Mouse (Mus musculus): ENCODE data around the gene Tox3.

Tox3 gene

DNA sequence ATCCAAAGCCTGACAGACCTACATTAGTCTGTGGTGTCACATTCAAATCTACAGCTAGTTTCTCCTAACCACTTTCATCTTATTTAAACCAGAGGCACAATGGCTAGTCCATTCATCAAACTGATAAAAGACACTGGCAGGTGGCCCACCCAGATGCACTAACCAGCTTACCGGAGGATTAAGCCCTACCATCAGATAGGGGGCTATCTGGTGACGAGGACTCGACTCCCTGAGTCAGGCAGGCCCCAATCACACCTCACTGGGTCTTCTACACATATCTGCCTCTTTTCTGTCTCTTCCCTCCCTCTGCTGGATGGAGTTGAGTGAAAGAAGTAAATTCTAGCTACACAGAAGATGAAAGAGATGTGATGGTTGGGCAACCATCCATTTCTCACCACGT lies 24.3 kb downstream of the Tox3 start:
- no peak for DNase-seq

DNA sequence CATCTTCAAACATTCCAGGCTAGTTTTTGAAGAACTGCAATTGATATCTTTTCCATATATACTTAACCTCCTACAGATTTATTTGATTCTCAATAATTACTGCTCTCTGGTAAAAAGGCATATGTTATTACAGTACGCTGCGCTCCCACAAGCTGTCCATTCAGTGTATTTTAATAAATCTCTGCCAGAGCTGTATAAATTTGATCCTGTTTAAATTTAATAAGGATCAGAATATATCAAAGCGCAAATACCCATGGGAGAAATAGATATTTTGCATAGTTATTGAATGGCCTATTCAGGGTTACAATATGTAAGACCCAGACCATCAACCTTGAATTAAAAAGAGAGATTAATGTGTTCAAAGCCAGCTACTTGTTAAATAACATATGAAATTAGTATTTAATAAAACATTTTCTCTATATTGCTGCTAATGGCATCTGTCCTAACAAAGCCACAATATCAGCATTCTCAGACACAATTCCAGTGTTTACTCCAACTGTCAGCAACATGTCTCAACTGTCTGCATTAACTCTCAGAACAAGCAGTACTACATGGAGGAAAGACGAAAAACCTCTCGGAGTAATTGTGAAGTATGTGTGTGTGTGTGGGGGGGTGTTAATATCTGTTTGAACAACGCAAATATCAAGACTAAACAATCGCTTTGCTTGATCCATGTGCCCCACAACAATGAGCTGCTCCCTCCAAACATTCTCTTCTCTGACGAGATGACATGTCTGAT lies 25.3 kb downstream of the Tox3 start:
- no peak for DNase-seq

DNA sequence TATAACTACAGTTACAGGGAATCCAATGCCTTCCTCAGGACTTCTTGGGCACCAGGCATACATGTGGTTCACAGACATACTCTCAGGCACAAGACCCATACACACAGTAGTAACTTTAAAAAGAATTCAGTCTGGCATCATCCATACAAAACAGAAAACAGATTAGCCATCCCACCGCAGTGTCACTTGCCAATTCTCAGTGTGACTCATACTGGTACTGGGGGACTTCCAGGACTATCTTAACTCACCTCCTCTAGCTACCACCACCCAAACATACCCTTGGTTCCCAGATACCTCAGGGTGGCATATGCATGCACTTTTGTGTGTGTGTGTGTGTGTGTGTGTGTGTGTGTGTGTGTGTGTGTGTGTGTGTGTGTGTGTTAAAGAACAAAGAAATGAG lies 26.9 kb downstream of the Tox3 start:
- DNase-seq = no peak

DNA sequence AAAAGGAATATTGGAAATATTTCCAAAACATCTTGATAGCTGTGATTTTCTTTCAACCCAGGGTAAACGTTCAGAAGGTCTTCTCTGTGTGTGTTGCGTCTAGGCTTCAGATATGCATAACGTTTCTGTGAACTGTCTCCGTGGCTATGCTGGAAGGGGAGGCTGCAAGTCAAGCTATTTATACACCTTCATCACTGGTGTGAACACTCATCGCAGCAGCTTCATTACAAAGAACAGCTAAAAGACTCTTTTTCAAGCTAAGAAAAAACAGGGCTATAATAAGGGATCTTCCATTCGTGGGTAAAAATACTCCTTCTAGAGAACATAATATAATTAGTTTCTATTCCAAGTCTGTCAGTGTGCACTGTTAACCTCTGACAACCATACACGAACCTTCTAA lies 33.8 kb downstream of the Tox3 start:
- DNase-seq = no peak

DNA sequence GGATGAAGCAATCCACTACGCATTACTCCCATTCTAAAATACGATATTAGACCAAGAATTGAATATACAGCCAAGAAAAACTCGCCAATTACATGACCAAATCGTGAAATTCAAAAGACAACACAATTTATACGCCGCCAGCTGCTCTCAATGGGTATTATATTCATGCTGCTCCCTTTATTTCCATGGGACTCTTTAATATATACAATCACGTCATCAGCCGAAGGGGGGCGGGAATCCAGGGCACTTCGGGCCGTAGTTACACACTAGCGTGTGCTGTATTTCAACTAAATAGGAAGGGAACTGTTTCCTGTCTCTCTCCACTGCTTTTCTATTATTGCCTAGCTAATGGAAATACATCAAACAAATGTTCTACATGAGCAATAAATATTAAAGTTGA lies 45.2 kb downstream of the Tox3 start:
- DNase-seq = no peak

DNA sequence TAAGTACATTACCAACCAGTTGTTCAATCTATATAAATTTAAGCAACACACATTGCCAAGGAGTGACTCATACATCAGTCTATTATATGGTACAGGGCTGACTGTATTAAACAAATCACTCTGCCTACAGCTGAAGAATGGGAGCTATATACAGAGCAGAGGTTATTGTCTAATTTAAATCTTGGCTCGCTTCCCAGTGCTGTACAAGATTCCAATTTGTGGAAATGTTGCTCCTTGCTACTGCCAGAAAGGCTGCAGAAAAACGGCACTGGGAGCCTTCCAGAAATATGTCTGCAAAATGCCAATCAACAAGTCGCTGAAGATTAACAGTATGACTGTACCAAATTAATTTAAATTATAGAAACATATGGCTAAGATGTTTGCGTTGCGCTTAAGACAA lies 45.9 kb downstream of the Tox3 start:
- peak; percentile 33 to 45 for DNase-seq

DNA sequence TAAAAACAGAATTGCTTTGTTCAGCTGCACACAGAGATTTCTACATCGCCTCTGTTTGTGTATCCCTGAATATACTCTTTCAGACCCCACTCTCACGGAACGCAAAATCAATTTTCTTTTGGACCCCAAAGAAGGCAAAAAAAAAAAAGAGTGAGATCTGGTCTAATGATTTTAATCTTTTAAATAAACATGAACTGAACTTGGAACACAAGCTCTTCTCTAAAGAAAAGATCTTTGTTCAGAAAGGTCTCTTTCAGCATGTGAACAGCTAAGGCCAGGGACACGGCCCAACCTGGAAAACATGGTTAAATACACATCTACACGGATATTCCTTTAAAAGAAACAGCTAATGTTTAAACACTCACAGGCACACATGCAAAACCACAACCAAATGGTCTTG lies 46.6 kb downstream of the Tox3 start:
- DNase-seq = no peak

DNA sequence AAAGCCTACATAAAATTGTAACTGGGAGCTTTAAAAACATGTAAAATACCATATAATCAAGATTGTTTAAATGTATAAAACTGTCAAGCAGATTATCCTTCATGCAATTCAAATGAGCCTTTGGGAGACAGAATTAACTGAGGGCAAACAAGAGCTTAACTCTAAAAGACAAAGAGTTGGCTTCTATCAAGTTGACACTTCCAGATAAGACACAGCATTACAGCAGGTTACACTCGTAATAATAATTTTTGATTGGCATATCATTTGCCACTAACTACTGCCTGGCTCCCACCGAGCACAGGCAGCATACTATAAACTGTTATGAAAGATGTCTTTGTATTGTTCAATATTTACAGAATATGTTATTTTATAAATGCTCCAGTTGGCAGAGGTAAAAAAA lies 47.2 kb downstream of the Tox3 start:
- no peak for DNase-seq

DNA sequence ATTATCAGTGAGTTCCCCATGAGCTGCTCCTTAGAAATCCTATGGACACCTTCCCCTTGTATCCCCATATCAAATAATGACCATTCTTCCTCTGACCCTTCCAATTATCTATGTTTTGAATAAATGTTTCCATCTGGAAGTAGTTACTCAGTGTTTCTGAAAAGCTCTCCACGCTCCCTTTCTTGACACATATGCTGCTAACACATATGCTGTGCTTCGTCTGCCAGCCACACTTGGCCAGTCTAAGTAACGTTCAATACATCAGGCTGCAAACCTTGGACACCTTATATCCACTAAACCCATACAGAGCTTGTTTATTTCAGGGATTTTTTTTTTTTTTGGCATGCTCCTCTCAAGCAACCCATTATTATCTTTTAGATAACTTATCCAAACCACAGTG lies 54.1 kb downstream of the Tox3 start:
- DNase-seq = no peak

DNA sequence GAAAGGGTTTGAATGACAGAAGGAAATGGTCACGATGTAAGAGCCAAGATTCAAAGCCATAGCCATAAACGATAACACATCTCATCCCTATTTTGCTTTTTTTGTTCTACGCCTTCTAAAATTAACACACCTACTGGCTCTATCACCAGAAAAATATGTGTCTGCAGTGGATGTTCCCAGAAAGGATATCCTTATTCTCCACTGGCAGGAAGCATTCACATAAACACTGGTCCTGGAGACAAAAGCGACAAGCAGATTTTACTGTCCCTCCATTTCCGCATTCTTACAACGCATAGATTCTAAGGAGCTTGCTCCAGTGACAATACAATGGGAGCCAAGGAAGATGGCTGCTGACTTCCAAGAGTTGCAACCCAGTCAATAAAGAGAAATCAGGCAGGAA lies 57.3 kb downstream of the Tox3 start:
- no peak for DNase-seq

DNA sequence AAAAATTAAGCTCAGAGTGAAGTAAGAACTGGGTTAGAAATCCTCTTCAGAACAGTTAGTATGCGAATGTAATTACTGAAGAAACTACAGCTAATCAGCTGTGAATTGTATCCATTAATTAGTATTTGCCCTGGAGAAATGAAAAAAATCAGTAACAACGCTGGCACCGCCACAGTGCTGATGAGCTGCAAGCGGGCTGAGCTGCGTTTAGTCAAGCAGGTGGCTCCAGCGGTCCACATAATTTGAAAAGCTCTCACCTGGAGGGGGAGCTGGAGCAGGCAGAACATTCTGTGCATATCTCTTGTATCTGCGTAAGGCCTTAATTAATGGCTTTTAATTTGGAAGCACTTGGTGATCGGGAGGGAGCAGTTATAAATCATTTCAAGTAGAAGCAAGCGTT lies 71.4 kb downstream of the Tox3 start:
- DNase-seq = peak; percentile 25 to 26

DNA sequence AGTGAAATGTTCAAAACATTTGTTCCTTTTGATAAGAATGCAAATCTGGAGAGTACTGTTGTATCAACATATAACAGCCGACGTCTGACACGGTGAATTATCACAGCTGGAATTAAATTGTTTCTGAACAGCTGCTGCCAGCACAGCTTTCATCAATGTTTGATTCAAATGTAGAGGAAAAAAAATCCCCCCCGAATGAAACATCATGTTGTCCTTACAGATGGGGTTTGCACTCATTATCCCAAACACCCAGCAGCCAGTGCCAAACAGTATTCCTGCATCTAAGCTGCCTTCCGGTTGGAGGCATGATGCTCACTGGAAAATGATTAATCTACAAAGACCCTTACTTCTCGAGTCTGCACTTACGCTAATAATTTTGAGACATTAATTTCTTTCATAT lies 75.0 kb downstream of the Tox3 start:
- DNase-seq = no peak

DNA sequence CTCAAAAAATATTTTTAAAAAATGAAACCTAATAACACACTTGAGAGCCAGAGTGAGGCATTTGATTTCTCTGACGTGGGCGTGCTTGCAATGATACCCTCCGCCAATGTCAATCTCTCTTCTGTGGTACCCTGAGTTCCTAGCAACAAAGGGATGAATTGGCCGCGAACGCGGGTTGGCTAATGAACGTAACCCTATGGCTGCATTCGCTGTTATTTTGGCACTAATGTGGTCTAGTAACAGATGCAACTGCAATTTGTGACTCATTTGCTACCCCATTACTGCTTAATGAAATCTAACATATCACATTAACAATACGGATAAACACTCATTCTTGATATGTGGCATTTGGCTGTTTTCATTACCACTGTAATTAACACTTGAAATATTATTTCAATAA lies 76.2 kb downstream of the Tox3 start:
- peak in 1 of 2 experiments; percentile 26 for DNase-seq

DNA sequence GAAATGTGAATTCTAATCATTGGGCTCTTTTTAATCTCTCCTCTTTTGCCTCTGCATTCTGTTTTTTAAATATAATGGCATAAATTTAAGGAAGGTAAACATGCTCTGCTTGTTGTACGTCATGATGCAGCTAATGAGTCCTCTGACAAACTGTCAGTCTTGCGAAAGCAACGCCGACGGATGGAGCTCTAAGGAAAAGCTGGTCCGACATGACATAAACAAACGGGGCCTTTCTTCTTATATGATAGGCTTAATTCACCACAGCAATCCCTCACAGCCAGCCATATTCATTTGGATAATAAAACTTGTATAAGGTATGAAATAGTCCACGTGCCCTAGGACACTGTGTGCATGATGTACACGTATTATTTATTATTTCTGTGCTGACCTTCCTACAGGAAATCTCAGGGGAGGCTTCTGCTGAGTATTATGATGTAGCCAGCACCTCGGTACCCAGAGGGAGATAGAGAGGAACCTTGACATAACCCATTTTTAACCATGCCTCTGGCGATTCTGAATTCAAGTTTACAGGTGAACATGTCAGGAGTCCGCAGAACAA lies 80.4 kb downstream of the Tox3 start:
- DNase-seq = no peak

DNA sequence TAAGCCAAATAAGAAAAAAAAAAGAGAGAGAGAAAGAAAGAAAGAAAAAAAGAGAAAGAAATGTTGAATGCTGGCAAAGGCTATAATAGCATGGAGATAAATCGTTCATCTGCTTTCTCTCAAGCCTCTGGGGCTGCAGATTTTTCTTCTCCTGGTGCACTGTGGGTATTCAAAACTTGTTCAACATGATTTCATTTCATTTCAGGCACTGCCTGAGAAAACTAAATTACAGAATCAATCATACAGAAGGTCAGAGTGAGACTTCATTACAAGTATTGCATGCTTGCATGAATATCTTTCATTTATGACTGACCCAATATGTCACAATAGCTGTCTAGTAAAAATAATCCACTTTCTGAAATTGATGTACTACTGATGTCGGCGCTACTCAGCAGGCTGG lies 81.2 kb downstream of the Tox3 start:
- no peak for DNase-seq

DNA sequence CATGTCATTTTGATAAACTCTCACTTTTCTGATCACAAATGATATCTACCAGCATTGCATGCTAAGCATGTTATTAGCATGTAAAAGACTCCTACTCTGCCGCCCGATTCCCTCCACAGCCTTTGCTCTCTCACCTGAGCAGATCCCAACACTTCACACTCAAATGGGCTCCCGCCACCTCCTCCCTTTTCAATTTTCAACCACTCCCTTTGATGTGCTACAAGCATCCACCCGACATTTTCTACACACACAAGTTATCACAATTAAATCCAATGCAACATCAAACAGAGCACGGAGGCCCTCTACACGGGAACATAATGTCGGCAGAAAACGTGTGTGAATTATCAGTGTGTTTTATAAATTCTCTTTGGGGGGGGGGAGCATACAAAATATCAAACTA lies 81.9 kb downstream of the Tox3 start:
- no peak for DNase-seq

DNA sequence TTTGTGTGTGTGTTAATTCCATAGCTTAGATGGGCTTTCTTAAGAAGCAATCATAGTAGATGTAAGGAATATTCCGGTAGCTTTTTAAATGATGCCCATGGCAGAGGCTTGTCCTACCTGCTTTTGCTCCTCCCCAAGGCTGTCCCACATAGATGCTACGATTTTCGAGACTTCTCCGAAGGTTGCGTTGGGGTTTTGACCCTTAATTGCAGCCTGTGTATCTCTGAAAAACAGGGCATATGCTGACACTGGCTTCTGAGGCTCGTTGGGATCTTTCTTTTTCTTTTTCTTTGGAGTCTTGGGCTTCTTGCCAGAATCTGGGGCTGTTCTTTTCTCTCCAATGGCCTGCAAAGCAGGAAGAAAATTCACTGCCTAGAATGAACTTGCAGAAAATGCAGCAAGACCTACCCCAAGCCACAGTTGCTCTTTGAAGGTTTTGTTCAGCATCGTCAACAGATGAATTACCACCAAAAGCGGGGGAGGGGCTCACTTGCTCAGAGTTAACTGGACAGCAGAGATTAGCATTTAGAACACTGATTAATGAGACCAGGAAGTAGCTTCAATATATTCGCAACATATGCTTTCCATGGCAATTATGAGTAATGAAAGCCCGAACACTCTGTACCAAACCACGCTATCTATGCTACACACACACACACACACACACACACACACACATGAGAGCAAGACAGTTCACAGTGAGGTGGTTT lies 93.8 kb downstream of the Tox3 start:
- DNase-seq = no peak

DNA sequence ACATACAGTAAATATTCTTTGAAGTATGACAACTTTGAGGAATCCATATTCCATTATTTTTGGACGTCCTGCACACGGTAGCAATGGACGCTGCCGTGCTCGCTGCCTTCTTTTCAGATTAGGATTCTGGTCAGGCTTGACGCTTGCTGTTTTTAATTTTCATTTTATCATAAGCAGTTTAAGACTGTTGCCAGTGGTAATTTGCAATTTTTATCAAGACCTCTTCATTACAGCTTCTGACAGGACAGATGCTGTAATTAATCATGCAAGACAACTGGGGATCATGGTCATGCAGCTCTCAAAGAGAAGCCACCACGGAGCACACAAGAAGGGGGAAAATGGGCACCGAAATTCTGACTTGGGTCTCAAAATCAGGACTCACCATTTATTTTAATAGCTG lies 101.8 kb downstream of the Tox3 start:
- DNase-seq = no peak

DNA sequence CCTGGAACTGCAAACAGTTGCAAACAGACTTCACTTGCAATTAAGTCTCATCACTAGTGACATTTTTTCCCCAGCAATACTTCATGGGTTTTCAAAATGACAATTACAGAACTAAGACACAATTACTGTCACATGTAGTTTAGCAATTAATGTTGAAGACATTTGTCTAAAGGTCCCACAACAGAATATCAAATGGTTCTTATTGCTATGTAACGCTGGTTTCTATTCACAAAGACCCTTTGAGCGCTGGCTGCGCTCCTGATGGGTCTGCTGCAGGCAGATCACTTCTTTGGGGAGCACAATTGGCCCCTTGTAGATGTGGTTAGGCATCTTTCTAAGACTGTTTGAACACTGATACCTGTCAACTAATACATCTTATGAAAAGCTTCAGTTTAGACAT lies 102.3 kb downstream of the Tox3 start:
- peak in 1 of 2 experiments; percentile 26 for DNase-seq

DNA sequence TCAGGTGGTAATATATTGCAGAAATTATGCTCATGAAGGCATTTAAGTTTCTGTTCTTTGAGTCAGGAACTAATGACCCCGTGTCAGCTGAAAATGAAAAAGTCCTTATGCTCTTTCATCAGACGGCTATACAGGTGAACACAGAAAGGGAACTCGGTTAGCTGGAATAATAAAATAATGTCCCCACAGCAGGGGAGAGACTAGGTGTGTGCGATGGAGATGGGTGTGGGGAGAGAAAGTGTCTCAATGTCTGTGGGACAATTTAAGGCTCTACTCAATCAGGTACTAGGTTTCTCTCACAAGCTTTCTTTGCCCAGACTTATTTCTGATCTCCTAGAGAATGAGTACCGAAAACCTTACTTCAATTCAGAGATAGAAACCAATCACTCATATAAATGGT lies 103.0 kb downstream of the Tox3 start:
- no peak for DNase-seq

DNA sequence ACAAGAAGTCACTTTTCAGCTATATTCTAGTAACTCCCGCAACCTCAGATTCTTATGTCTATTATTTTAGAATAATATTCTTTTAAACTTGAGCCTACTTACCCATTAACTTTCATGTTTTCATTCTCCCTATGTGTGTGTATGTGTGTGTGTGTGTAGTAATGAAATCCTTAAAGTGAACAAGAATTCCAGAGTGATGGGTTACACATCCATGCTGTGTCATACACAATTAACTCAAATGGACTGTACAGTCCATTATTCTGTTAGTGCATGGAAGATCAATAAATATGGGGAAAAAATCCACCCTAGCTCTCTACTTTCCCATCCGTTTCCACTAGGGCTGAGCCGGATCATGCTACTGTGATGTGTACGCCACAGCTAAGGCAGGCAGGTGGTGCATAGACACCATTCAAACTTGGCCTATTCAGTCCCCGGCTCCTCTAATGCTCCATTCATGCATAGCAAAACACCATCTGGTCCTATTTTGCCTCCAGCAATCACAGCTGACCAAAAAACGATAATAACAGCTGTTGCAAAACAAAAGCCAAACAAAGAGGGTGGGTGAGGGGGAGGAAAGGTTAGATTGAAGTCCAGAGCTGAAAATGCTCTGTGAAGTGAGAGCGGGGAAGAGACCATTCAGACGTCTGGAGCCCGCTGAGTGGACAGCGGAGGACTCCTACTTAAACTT lies 103.5 kb downstream of the Tox3 start:
- DNase-seq = peak; percentile 76 to 81

DNA sequence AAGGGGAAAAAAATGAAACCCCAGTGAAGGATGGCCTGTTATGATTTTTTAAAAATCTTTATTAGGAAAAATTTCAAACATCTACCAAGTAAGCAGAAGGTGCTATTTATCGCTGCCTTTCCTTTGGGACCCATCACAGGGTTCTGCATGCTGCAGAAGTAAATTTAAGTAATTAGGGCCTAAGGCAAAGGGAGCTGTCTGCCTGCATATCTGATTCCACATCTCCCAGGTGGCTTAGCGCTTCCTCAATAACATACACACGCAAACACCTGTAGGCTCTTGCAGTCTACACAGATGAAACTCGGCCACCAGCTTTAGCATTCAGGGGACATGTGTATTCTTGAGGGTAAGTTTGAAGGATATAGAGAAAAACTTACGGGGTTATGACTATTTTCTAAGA lies 104.2 kb downstream of the Tox3 start:
- DNase-seq = no peak

DNA sequence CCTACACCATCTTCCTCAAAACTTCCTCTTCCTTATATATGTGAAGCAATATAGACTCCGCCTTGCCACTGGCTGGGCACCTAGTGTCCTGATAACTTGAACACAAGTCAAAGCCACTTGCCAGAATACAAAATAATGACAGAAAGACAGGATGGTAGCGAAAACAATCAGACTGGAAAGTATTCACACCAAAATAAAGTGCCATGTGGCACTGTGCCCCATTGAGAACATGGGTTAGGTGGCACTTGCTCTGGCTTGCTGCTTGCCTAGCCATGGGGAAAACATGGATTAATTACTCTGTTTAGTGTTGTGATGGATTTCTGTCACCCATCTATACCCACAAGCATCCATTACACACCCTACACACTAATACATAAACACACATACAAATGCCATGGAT lies 105.8 kb downstream of the Tox3 start:
- peak; percentile 38 to 46 for DNase-seq

DNA sequence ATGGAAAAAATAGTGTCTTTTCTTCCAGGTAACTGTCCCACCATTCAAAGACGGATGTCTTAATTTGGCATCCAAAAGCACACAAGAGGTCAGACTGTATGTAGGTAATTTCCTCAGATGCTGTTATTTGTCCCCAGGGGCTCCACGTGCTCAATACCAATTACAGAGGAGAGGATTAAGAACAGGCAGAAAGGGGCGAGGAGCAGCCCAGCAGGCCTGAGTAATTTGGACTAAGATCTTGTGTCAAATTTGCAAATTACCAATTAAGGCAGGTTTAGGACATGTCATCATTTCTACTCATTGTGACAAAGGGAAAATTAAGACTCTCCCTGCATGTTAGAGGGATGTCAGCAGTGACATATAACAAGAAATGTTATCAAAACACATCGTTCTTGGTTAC lies 106.7 kb downstream of the Tox3 start:
- no peak for DNase-seq

All from cerebellum, postnatal 14 days (tissue).